Mouse (Mus musculus): ENCODE data around the gene Cd72.

- TF ChIP-seq POLR2A (IDR thresholded peaks at IDR 0.05; ENCODE audit: borderline replicate concordance, insufficient read depth, low read length) (no peak), CTCF (IDR thresholded peaks at IDR 0.05; ENCODE audit: borderline replicate concordance, insufficient read depth, low read depth, low read length) (no peak)
Measured at GRCm38 (mm10) chr4:43447251-43447650, 7.2 kb downstream of the Cd72 start.

All from cerebellum, adult 2 months (tissue).